Mouse (Mus musculus) liver, embryonic 12.5 days (tissue): Measurements from ENCODE around the gene Chsy1. TPM values are rescaled to one million over a fixed set of nuclear protein-coding genes. Genes with fewer than 3 reads are reported as not detected.
A peak's percentile ranks its signal among the peaks of the same experiment; 100 is the strongest.

Source experiments
- ATAC-seq: fragments of 200-750 bp; cut with Nextera tagmentation; 2 replicates; pipeline ENCODE4 v1.8.0; 2017; ENCODE audit warnings: moderate number of reproducible peaks, mild to moderate bottlenecking, moderate library complexity
- H3K27ac ChIP-seq: fragments of 300-500 bp; sonication (generic); 2 replicates; pipeline ENCODE4 v1.5.1; 2016; ENCODE audit warnings: mild to moderate bottlenecking
- H3K27me3 ChIP-seq: fragments of 300-500 bp; sonication (generic); replicated peaks from 2 replicates; pipeline ENCODE4 v1.6.1; 2016; ENCODE audit warnings: mild to moderate bottlenecking, moderate library complexity
- H3K36me3 ChIP-seq: fragments of 300-500 bp; sonication (generic); 2 replicates; pipeline ENCODE4 v1.6.1; 2016; ENCODE audit warnings: mild to moderate bottlenecking, moderate library complexity
- H3K4me1 ChIP-seq: fragments of 300-500 bp; sonication (generic); 2 replicates; pipeline ENCODE4 v1.6.1; 2016
- H3K4me2 ChIP-seq: fragments of 300-500 bp; sonication (generic); 2 replicates; pipeline ENCODE4 v1.6.1; 2016; ENCODE audit warnings: mild to moderate bottlenecking, moderate library complexity
- H3K4me3 ChIP-seq: fragments of 300-500 bp; sonication (generic); 2 replicates; pipeline ENCODE4 v1.5.1; 2016; ENCODE audit warnings: mild to moderate bottlenecking, moderate library complexity
- H3K9ac ChIP-seq: fragments of 300-500 bp; sonication (generic); 2 replicates; pipeline ENCODE4 v1.6.1; 2016; ENCODE audit warnings: mild to moderate bottlenecking, moderate library complexity
- H3K9me3 ChIP-seq: fragments of 300-500 bp; sonication (generic); replicated peaks from 2 replicates; pipeline ENCODE4 v1.6.1; 2016; ENCODE audit warnings: mild to moderate bottlenecking, moderate library complexity
- WGBS: fragments of 180-500 bp; shearing (Covaris S2); methylation state at CpG from one replicate; pipeline ENCODE4 v1.1.7; 2016; ENCODE audit not compliant: insufficient replicate concordance; 5-methylcytosine and 5-hydroxymethylcytosine counted together
- polyA plus RNA-seq: library from polyadenylated mRNA; unstranded; fragments of >200 nt; fragmentation: Nextera tagmentation; extraction: Ambion mirVana; gene quantifications from 2 replicates; pipeline ENCODE4 v1.2.1, GENCODE M21; 2016

Chsy1 gene
- polyA plus RNA-seq, 1 experiment from 2014 or later, result 12.0 TPM

- Histone ChIP-seq H3K4me1 (peaks cover 34% of the 10 kb centered on the region), H3K9me3 (no peaks in the 10 kb centered on the region), H3K4me3 (no peak overlapping the region), H3K9ac (no peak overlapping the region), H3K27me3 (no peaks in the 10 kb centered on the region), H3K36me3 (peaks cover 71% of the 10 kb centered on the region), H3K4me2 (no peak overlapping the region), H3K27ac (no peak overlapping the region)
- 87% methylated on average over 2 of the region's 2 CpGs for WGBS
- ATAC-seq, result no peak
Observed at GRCm38 (mm10) chr7:66130296-66130695, 21.0 kb downstream of the Chsy1 start.

GRCm38 (mm10) chr7:66131776-66132421 is 22.6 kb downstream of the Chsy1 start:
- peaks cover 55% of the 10 kb centered on the region for H3K36me3 ChIP-seq
- peaks cover 50% of the 10 kb centered on the region for H3K4me1 ChIP-seq
- 84% methylated on average over 4 of the region's 4 CpGs for WGBS
- H3K4me2 ChIP-seq, result no peak overlapping the region
- no peak overlapping the region for H3K27ac ChIP-seq
- no peaks in the 10 kb centered on the region for H3K9me3 ChIP-seq
- H3K4me3 ChIP-seq, result no peak overlapping the region
- no peak overlapping the region for H3K9ac ChIP-seq
- no peak for ATAC-seq
- no peaks in the 10 kb centered on the region for H3K27me3 ChIP-seq

GRCm38 (mm10) chr7:66134154-66134553 is 24.8 kb downstream of the Chsy1 start:
- Histone ChIP-seq H3K4me2 (no peak overlapping the region), H3K9me3 (no peaks in the 10 kb centered on the region), H3K4me1 (peaks cover 68% of the 10 kb centered on the region), H3K36me3 (peaks cover 43% of the 10 kb centered on the region), H3K27me3 (no peaks in the 10 kb centered on the region), H3K27ac (no peak overlapping the region), H3K9ac (no peak overlapping the region), H3K4me3 (no peak overlapping the region)
- no peak for ATAC-seq
- 94% methylated on average over 3 of the region's 3 CpGs for WGBS

- H3K4me3 ChIP-seq, result no peak overlapping the region
- WGBS, result 86% methylated on average over 3 of the region's 3 CpGs
- no peaks in the 10 kb centered on the region for H3K27me3 ChIP-seq
- peaks cover 76% of the 10 kb centered on the region for H3K4me1 ChIP-seq
- H3K4me2 ChIP-seq, result 0 out of 2 replicates have a peak overlapping the region, but pooled peaks have one; percentile 1
- H3K27ac ChIP-seq, result peak overlapping the region; percentile 49
- no peaks in the 10 kb centered on the region for H3K9me3 ChIP-seq
- peaks cover 43% of the 10 kb centered on the region for H3K36me3 ChIP-seq
- no peak overlapping the region for H3K9ac ChIP-seq
- ATAC-seq, result no peak
Observed at GRCm38 (mm10) chr7:66135644-66136043, 26.3 kb downstream of the Chsy1 start.

GRCm38 (mm10) chr7:66136187-66136586 is 26.9 kb downstream of the Chsy1 start:
- Histone ChIP-seq H3K9me3 (no peaks in the 10 kb centered on the region), H3K27ac (peak overlapping the region; percentile 49), H3K4me2 (no peak overlapping the region), H3K4me3 (no peak overlapping the region), H3K4me1 (peaks cover 80% of the 10 kb centered on the region), H3K27me3 (no peaks in the 10 kb centered on the region), H3K36me3 (peaks cover 42% of the 10 kb centered on the region), H3K9ac (no peak overlapping the region)
- ATAC-seq, result 0 out of 2 replicates have a peak, but pooled peaks have one; percentile 26

GRCm38 (mm10) chr7:66137309-66137708 is 28.0 kb downstream of the Chsy1 start:
- H3K36me3 ChIP-seq, result peaks cover 36% of the 10 kb centered on the region
- H3K27me3 ChIP-seq, result no peaks in the 10 kb centered on the region
- peaks cover 75% of the 10 kb centered on the region for H3K4me1 ChIP-seq
- no peaks in the 10 kb centered on the region for H3K9me3 ChIP-seq
- peak; percentile 66 for ATAC-seq
- no peak overlapping the region for H3K4me3 ChIP-seq
- no peak overlapping the region for H3K9ac ChIP-seq
- WGBS, result 62% methylated on average over 4 of the region's 4 CpGs
- 0 out of 2 replicates have a peak overlapping the region, but pooled peaks have one; percentile 17 for H3K27ac ChIP-seq
- H3K4me2 ChIP-seq, result no peak overlapping the region

GRCm38 (mm10) chr7:66138301-66138700 is 29.0 kb downstream of the Chsy1 start:
- WGBS, result 74% methylated on average over 4 of the region's 4 CpGs
- H3K36me3 ChIP-seq, result peaks cover 43% of the 10 kb centered on the region
- H3K4me3 ChIP-seq, result no peak overlapping the region
- H3K27ac ChIP-seq, result no peak overlapping the region
- 0 out of 2 replicates have a peak overlapping the region, but pooled peaks have one; percentile 32 for H3K9ac ChIP-seq
- no peaks in the 10 kb centered on the region for H3K27me3 ChIP-seq
- peaks cover 77% of the 10 kb centered on the region for H3K4me1 ChIP-seq
- H3K4me2 ChIP-seq, result no peak overlapping the region; the same call in 1 of the 2 replicates
- ATAC-seq, result no peak
- H3K9me3 ChIP-seq, result no peaks in the 10 kb centered on the region

- Histone ChIP-seq H3K4me2 (no peak overlapping the region; the same call in 1 of the 2 replicates), H3K4me1 (peaks cover 83% of the 10 kb centered on the region), H3K27me3 (no peaks in the 10 kb centered on the region), H3K9ac (peak overlapping the region; percentile 32; the same call in 1 of the 2 replicates), H3K36me3 (peaks cover 49% of the 10 kb centered on the region), H3K4me3 (no peak overlapping the region), H3K27ac (peak overlapping the region; percentile 53), H3K9me3 (no peaks in the 10 kb centered on the region)
- peak; percentile 64 for ATAC-seq
- 46% methylated on average over 5 of the region's 5 CpGs for WGBS
Observed at GRCm38 (mm10) chr7:66138878-66139277, 29.6 kb downstream of the Chsy1 start.

- H3K4me3 ChIP-seq, result no peak overlapping the region
- 67% methylated on average over 3 of the region's 3 CpGs for WGBS
- no peak overlapping the region for H3K27ac ChIP-seq
- no peak overlapping the region for H3K4me2 ChIP-seq
- no peaks in the 10 kb centered on the region for H3K27me3 ChIP-seq
- H3K36me3 ChIP-seq, result peaks cover 56% of the 10 kb centered on the region
- peaks cover 87% of the 10 kb centered on the region for H3K4me1 ChIP-seq
- H3K9ac ChIP-seq, result no peak overlapping the region
- no peaks in the 10 kb centered on the region for H3K9me3 ChIP-seq
- no peak for ATAC-seq
Observed at GRCm38 (mm10) chr7:66140095-66140494, 30.8 kb downstream of the Chsy1 start.

GRCm38 (mm10) chr7:66140923-66141570 is 31.7 kb downstream of the Chsy1 start:
- Histone ChIP-seq H3K27ac (no peak overlapping the region), H3K9ac (no peak overlapping the region), H3K4me3 (no peak overlapping the region), H3K27me3 (no peaks in the 10 kb centered on the region), H3K4me1 (peaks cover 79% of the 10 kb centered on the region), H3K36me3 (peaks cover 56% of the 10 kb centered on the region), H3K9me3 (no peaks in the 10 kb centered on the region), H3K4me2 (no peak overlapping the region)
- no peak for ATAC-seq
- WGBS, result 87% methylated on average over 4 of the region's 4 CpGs

GRCm38 (mm10) chr7:66142514-66142913 is 33.2 kb downstream of the Chsy1 start:
- 85% methylated on average over 7 of the region's 7 CpGs for WGBS
- peaks cover 56% of the 10 kb centered on the region for H3K36me3 ChIP-seq
- no peak overlapping the region for H3K4me3 ChIP-seq
- H3K9me3 ChIP-seq, result no peaks in the 10 kb centered on the region
- H3K4me1 ChIP-seq, result peaks cover 66% of the 10 kb centered on the region
- H3K27ac ChIP-seq, result no peak overlapping the region
- no peak overlapping the region for H3K9ac ChIP-seq
- no peak for ATAC-seq
- no peak overlapping the region for H3K4me2 ChIP-seq
- no peaks in the 10 kb centered on the region for H3K27me3 ChIP-seq

- Histone ChIP-seq H3K4me3 (no peak overlapping the region), H3K9ac (no peak overlapping the region), H3K9me3 (no peaks in the 10 kb centered on the region), H3K27ac (no peak overlapping the region), H3K4me1 (peaks cover 55% of the 10 kb centered on the region), H3K36me3 (peaks cover 53% of the 10 kb centered on the region), H3K27me3 (no peaks in the 10 kb centered on the region), H3K4me2 (no peak overlapping the region)
- no peak for ATAC-seq
- WGBS, result 82% methylated on average over 2 of the region's 2 CpGs
Observed at GRCm38 (mm10) chr7:66144543-66144942, 35.2 kb downstream of the Chsy1 start.
